Mouse (Mus musculus) heart, adult 2 months (tissue): ENCODE data around the gene Add1.

Experiments
- CTCF ChIP-seq: fragments of 200-600 bp; IDR thresholded peaks from 2 replicates; pipeline ENCODE4 v1.8.1; 2022; ENCODE audit warnings: antibody characterized with exemption, mild to moderate bottlenecking, moderate library complexity
- EP300 ChIP-seq: fragments of 200-500 bp; IDR thresholded peaks from 2 replicates; pipeline ENCODE4 v1.6.1; 2011; ENCODE audit warnings: low read depth, low read length, control low read depth; ENCODE audit not compliant: insufficient read depth
- POLR2A ChIP-seq: fragments of 200-500 bp; IDR thresholded peaks from 2 replicates; pipeline ENCODE4 v1.6.1; 2011; ENCODE audit warnings: mild to moderate bottlenecking, low read depth, low read length, control low read depth; ENCODE audit not compliant: insufficient read depth

DNA sequence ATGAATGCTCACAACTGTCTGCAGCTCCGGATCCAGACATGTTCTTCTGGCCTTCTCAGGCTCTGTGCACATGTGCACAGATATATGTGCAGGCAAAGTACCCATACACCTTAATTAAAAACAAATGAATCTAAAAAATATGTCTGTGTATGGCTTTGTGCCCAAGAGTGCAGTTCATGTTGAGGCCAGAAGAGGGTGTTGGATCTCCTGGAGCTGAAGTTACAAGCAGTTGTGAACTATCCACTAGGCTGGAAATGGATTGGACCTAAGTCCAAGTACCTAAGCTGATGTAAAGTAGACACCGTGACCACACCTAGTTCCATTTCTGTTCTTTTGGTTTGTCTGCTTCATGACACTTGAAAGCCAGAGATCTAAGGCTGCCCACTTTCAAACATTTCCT is 96.0 kb downstream of the Add1 start:
- TF ChIP-seq POLR2A (no peak), CTCF (peak; percentile 39), EP300 (no peak)
